Mouse (Mus musculus): ENCODE data around the gene Ctnnal1. TPM values are rescaled to one million over a fixed set of nuclear protein-coding genes. Genes with fewer than 3 reads are reported as not detected.

Gene Ctnnal1
- polyA plus RNA-seq, 1 experiment from 2014 or later = 27.8 TPM

MicroRNAs encoded within 50 kb of the gene (microRNA counts, 519-probe panel; counts per million panel counts)
- 4,855 counts per million, percentile 80 among the panel's probes with 10 or more counts for microRNA mmu-miR-32

Small RNA genes lying within 50 kb of the gene (microRNA-seq; reads per million reads assigned to microRNA genes)
- 122 reads per million, percentile 54 among the genes with 10 or more reads in this experiment for gene Mir32

Other genes starting within 250 kb of the Ctnnal1 start
- gene Gm26657, start 125.1 kb downstream of the Ctnnal1 start, polyA plus RNA-seq (2014; fragmentation: Nextera tagmentation; extraction: Ambion mirVana) = not detected in 2 replicates
- not detected in 2 replicates for gene Actl7b, start 123.7 kb downstream of the Ctnnal1 start, polyA plus RNA-seq (2014; fragmentation: Nextera tagmentation; extraction: Ambion mirVana)
- not detected in 2 replicates for gene Actl7a, start 121.8 kb downstream of the Ctnnal1 start, polyA plus RNA-seq (2014; fragmentation: Nextera tagmentation; extraction: Ambion mirVana)
- gene Elp1, start 62.9 kb downstream of the Ctnnal1 start, polyA plus RNA-seq (2014; fragmentation: Nextera tagmentation; extraction: Ambion mirVana) = 36.6 and 39.2 TPM in 2 replicates
- gene Fam206a, start 62.8 kb downstream of the Ctnnal1 start, polyA plus RNA-seq (2014; fragmentation: Nextera tagmentation; extraction: Ambion mirVana) = 11.2 and 12.1 TPM in 2 replicates
- 21.6 and 22.7 TPM in 2 replicates for gene Tmem245, start 82.2 kb upstream of the Ctnnal1 start, polyA plus RNA-seq (2014; fragmentation: Nextera tagmentation; extraction: Ambion mirVana)
- gene Frrs1l, start 125.2 kb upstream of the Ctnnal1 start, polyA plus RNA-seq (2014; fragmentation: Nextera tagmentation; extraction: Ambion mirVana) = 0.12 and 0.23 TPM in 2 replicates

Data from heart, embryonic 14.5 days (tissue).